Mouse (Mus musculus) lung, adult 2 months (tissue): ENCODE data around the gene Preb. TPM values are rescaled to one million over a fixed set of nuclear protein-coding genes. Genes with fewer than 3 reads are reported as not detected.

Source experiments
- DNase-seq: peaks from one replicate; pipeline ENCODE4 v3.0.0; 2022
- H3K4me1 ChIP-seq: fragments of 200-500 bp; 2 replicates; pipeline ENCODE4 v1.6.1; 2011; ENCODE audit warnings: low read length; ENCODE audit not compliant: control insufficient read depth, insufficient read depth
- H3K4me3 ChIP-seq: fragments of 200-500 bp; replicated peaks from 2 replicates; pipeline ENCODE3; 2011; ENCODE audit warnings: low read depth, mild to moderate bottlenecking, control low read depth, low read length; ENCODE audit errors: extremely low read depth
- CTCF ChIP-seq: fragments of 200-500 bp; IDR thresholded peaks from 2 replicates; pipeline ENCODE4 v1.5.1; 2011; ENCODE audit warnings: mild to moderate bottlenecking, low read length, control low read depth; ENCODE audit not compliant: insufficient read depth
- POLR2A ChIP-seq: fragments of 200-500 bp; IDR thresholded peaks from 2 replicates; pipeline ENCODE4 v1.6.1; 2011; ENCODE audit warnings: low read depth, mild to moderate bottlenecking, control low read depth, low read length, borderline replicate concordance; ENCODE audit errors: extremely low read depth
- WGBS: fragments of 180-500 bp; shearing (Covaris S2); methylation state at CpG from one replicate; pipeline ENCODE4 v1.1.7; 2018; 5-methylcytosine and 5-hydroxymethylcytosine counted together
- polyA plus RNA-seq: library from polyadenylated mRNA; depleted of rRNA; stranded (reverse); fragments of >200 nt; gene quantifications from 2 replicates; pipeline ENCODE4 v1.2.3, GENCODE M21; 2012

Preb gene
- polyA plus RNA-seq, 1 experiment, result 253 TPM

- peaks cover 19% of the 10 kb centered on the region for H3K4me1 ChIP-seq
- TF ChIP-seq POLR2A, result no peak
- no peak for TF ChIP-seq CTCF
- peak overlapping the region; percentile 96 for H3K4me3 ChIP-seq
- DNase-seq, result no peak
- WGBS, result 19% methylated on average over 19 of the region's 19 CpGs
These were observed 835 bp downstream of the Preb start for GRCm38 (mm10) chr5:30959198-30959854.

- no peak for DNase-seq
- 89% methylated on average over 6 of the region's 6 CpGs for WGBS
- H3K4me1 ChIP-seq, result peaks cover 19% of the 10 kb centered on the region
- TF ChIP-seq CTCF (no peak), POLR2A (no peak)
- no peak overlapping the region for H3K4me3 ChIP-seq
These were observed 2.3 kb downstream of the Preb start for GRCm38 (mm10) chr5:30957891-30958290.

- WGBS, result 86% methylated on average over 6 of the region's 6 CpGs
- Histone ChIP-seq H3K4me3 (no peak overlapping the region), H3K4me1 (peaks cover 11% of the 10 kb centered on the region)
- TF ChIP-seq POLR2A (no peak), CTCF (no peak)
- no peak for DNase-seq
These were observed 4.4 kb downstream of the Preb start for GRCm38 (mm10) chr5:30955751-30956150.

- WGBS, result 93% methylated on average over 9 of the region's 9 CpGs
- TF ChIP-seq POLR2A (no peak; the same call in 1 of the 2 replicates), CTCF (no peak)
- Histone ChIP-seq H3K4me1 (peaks cover 11% of the 10 kb centered on the region), H3K4me3 (no peak overlapping the region)
- no peak for DNase-seq
These were observed 5.6 kb downstream of the Preb start for GRCm38 (mm10) chr5:30954556-30954955.

- WGBS, result 92% methylated on average over 6 of the region's 6 CpGs
- no peak for TF ChIP-seq POLR2A
- TF ChIP-seq CTCF, result no peak
- peaks cover 7% of the 10 kb centered on the region for H3K4me1 ChIP-seq
- no peak for DNase-seq
- H3K4me3 ChIP-seq, result no peak overlapping the region
These were observed 6.1 kb downstream of the Preb start for GRCm38 (mm10) chr5:30954065-30954464.

GRCm38 (mm10) chr5:30952551-30952950 lies 7.6 kb downstream of the Preb start:
- TF ChIP-seq CTCF (no peak), POLR2A (no peak)
- 84% methylated on average over 5 of the region's 5 CpGs for WGBS

GRCm38 (mm10) chr5:30951706-30952105 lies 8.5 kb downstream of the Preb start:
- H3K4me3 ChIP-seq, result no peak overlapping the region
- H3K4me1 ChIP-seq, result no peaks in the 10 kb centered on the region
- DNase-seq, result no peak
- no peak for TF ChIP-seq POLR2A
- TF ChIP-seq CTCF, result no peak
- WGBS, result 69% methylated on average over 6 of the region's 6 CpGs

More at GRCm38 (mm10) chr5:30952551-30952950, 7.6 kb downstream of the Preb start:
- DNase-seq, result no peak
- Histone ChIP-seq H3K4me1 (peaks cover under 1% of the 10 kb centered on the region; the same call in 1 of the 2 replicates), H3K4me3 (no peak overlapping the region)

GRCm38 (mm10) chr5:30950922-30951321 lies 9.2 kb downstream of the Preb start:
- H3K4me3 ChIP-seq, result no peak overlapping the region
- no peak for TF ChIP-seq POLR2A
- no peak for TF ChIP-seq CTCF

GRCm38 (mm10) chr5:30950451-30950850 lies 9.7 kb downstream of the Preb start:
- TF ChIP-seq POLR2A, result no peak
- TF ChIP-seq CTCF, result no peak
- WGBS, result 48% methylated on average over 4 of the region's 4 CpGs
- no peaks in the 10 kb centered on the region for H3K4me1 ChIP-seq
- no peak for DNase-seq
- H3K4me3 ChIP-seq, result no peak overlapping the region

More at GRCm38 (mm10) chr5:30950922-30951321, 9.2 kb downstream of the Preb start:
- H3K4me1 ChIP-seq, result no peaks in the 10 kb centered on the region
- no peak for DNase-seq
- 68% methylated on average over 2 of the region's 2 CpGs for WGBS

GRCm38 (mm10) chr5:30949654-30950326 lies 10.4 kb downstream of the Preb start:
- H3K4me3 ChIP-seq, result peak overlapping the region; percentile 89
- DNase-seq, result peak; percentile 88
- peak; percentile 66; the same call in 1 of the 2 replicates for TF ChIP-seq POLR2A
- no peak for TF ChIP-seq CTCF
- H3K4me1 ChIP-seq, result no peaks in the 10 kb centered on the region
- under 1% methylated on average over 31 of the region's 31 CpGs for WGBS
